Mouse (Mus musculus) heart, postnatal 0 days (tissue): ENCODE results near the gene A930033H14Rik. TPM values are rescaled to one million over a fixed set of nuclear protein-coding genes. Genes with fewer than 3 reads are reported as not detected.
A peak's percentile ranks its signal among the peaks of the same experiment; 100 is the strongest.

Experiments used
- ATAC-seq: fragments of 200-750 bp; cut with Nextera tagmentation; 2 replicates; pipeline ENCODE4 v1.8.0; 2017; ENCODE audit warnings: low read depth, moderate number of reproducible peaks, moderate library complexity; ENCODE audit not compliant: insufficient read depth
- DNase-seq: peaks from one replicate; pipeline ENCODE4 v3.0.0-alpha.2; 2016; ENCODE audit warnings: low spot score
- H3K27ac ChIP-seq: fragments of 300-500 bp; sonication (generic); 2 replicates; pipeline ENCODE4 v1.5.1; 2014; ENCODE audit warnings: low read depth, mild to moderate bottlenecking
- H3K27me3 ChIP-seq: fragments of 300-500 bp; sonication (generic); 2 replicates; pipeline ENCODE4 v1.6.1; 2014; ENCODE audit warnings: low read length, mixed read lengths; ENCODE audit not compliant: control insufficient read depth, insufficient read depth
- H3K36me3 ChIP-seq: fragments of 300-500 bp; sonication (generic); replicated peaks from 2 replicates; pipeline ENCODE4 v1.6.1; 2014; ENCODE audit warnings: low read length, mixed read lengths; ENCODE audit not compliant: control insufficient read depth, insufficient read depth
- H3K4me1 ChIP-seq: fragments of 300-500 bp; sonication (generic); 2 replicates; pipeline ENCODE4 v1.6.1; 2014; ENCODE audit warnings: antibody characterized with exemption; ENCODE audit not compliant: control insufficient read depth, insufficient read depth
- H3K4me2 ChIP-seq: fragments of 300-500 bp; sonication (generic); 2 replicates; pipeline ENCODE4 v1.6.1; 2014; ENCODE audit warnings: low read depth, mild to moderate bottlenecking, low read length, moderate library complexity
- H3K4me3 ChIP-seq: fragments of 300-500 bp; sonication (generic); 2 replicates; pipeline ENCODE4 v1.5.1; 2014; ENCODE audit warnings: low read depth, low read length
- H3K9ac ChIP-seq: fragments of 300-500 bp; sonication (generic); replicated peaks from 2 replicates; pipeline ENCODE4 v1.6.1; 2014; ENCODE audit warnings: low read depth, low read length, mixed read lengths
- H3K9me3 ChIP-seq: fragments of 300-500 bp; sonication (generic); replicated peaks from 2 replicates; pipeline ENCODE4 v1.6.1; 2016; ENCODE audit warnings: low read length; ENCODE audit not compliant: control insufficient read depth
- CTCF ChIP-seq: IDR thresholded peaks from 2 replicates; pipeline ENCODE4 v1.5.1; 2016; ENCODE audit warnings: antibody characterized with exemption, control low read depth, low read depth
- EP300 ChIP-seq: IDR thresholded peaks from 2 replicates; pipeline ENCODE4 v1.6.1; 2016; ENCODE audit warnings: antibody characterized with exemption, low read depth
- WGBS: fragments of 180-500 bp; shearing (Covaris S2); extraction: QIAGEN DNeasy Blood & Tissue Kit; methylation state at CpG from one replicate; pipeline ENCODE4 v1.1.7; 2014; 5-methylcytosine and 5-hydroxymethylcytosine counted together
- polyA plus RNA-seq: library from polyadenylated mRNA; unstranded; fragments of >200 nt; fragmentation: Nextera tagmentation; extraction: Ambion mirVana; gene quantifications from 2 replicates; pipeline ENCODE4 v1.2.1, GENCODE M21; 2015
- total RNA-seq: library from RNA; depleted of rRNA; stranded (reverse); fragments of >200 nt; gene quantifications from 2 replicates; pipeline ENCODE4 v1.2.3, GENCODE M21; 2014; ENCODE audit warnings: low replicate concordance

Gene A930033H14Rik
- total and polyA plus RNA-seq, 2 experiments from 2014 or later, result 1.5 to 2.3 TPM

- DNase-seq (no peak), ATAC-seq (no peak)
- Histone ChIP-seq H3K27me3 (no peaks in the 10 kb centered on the region), H3K4me3 (no peak overlapping the region), H3K36me3 (no peaks in the 10 kb centered on the region), H3K4me2 (no peak overlapping the region), H3K9ac (no peak overlapping the region), H3K9me3 (no peaks in the 10 kb centered on the region), H3K4me1 (no peaks in the 10 kb centered on the region), H3K27ac (no peak overlapping the region)
- 54% methylated on average over 10 of the region's 10 CpGs for WGBS
- TF ChIP-seq CTCF (no peak), EP300 (no peak)
Observed at GRCm38 (mm10) chr10:69190434-69191160, 22.3 kb downstream of the A930033H14Rik start.

- no peaks in the 10 kb centered on the region for H3K27me3 ChIP-seq
- no peak for ATAC-seq
- no peaks in the 10 kb centered on the region for H3K4me1 ChIP-seq
- H3K27ac ChIP-seq, result no peak overlapping the region
- DNase-seq, result no peak
- no peak overlapping the region for H3K4me3 ChIP-seq
- 72% methylated on average over 9 of the region's 9 CpGs for WGBS
- H3K36me3 ChIP-seq, result no peaks in the 10 kb centered on the region
- TF ChIP-seq CTCF (no peak), EP300 (no peak)
- no peak overlapping the region for H3K4me2 ChIP-seq
- H3K9me3 ChIP-seq, result no peaks in the 10 kb centered on the region
- no peak overlapping the region for H3K9ac ChIP-seq
Observed at GRCm38 (mm10) chr10:69187773-69188443, 25.0 kb downstream of the A930033H14Rik start.

GRCm38 (mm10) chr10:69185894-69186893 is 26.7 kb downstream of the A930033H14Rik start:
- ATAC-seq, result peak; percentile 87
- Histone ChIP-seq H3K9ac (0 out of 2 replicates have a peak overlapping the region, but pooled peaks have one; percentile 27), H3K36me3 (no peaks in the 10 kb centered on the region), H3K4me1 (no peaks in the 10 kb centered on the region), H3K4me2 (peak overlapping the region; percentile 57), H3K27ac (peak overlapping the region; percentile 67), H3K9me3 (no peaks in the 10 kb centered on the region), H3K4me3 (peak overlapping the region; percentile 38), H3K27me3 (no peaks in the 10 kb centered on the region)
- 20% methylated on average over 21 of the region's 21 CpGs for WGBS
- DNase-seq, result peak; percentile 83
- TF ChIP-seq CTCF (peak; percentile 70), EP300 (0 out of 2 replicates have a peak, but pooled peaks have one; percentile 18)

GRCm38 (mm10) chr10:69185431-69185830 is 27.5 kb downstream of the A930033H14Rik start:
- H3K9ac ChIP-seq, result no peak overlapping the region
- no peak overlapping the region for H3K4me3 ChIP-seq
- no peak for TF ChIP-seq CTCF
- no peak for TF ChIP-seq EP300
- ATAC-seq, result no peak
- H3K9me3 ChIP-seq, result no peaks in the 10 kb centered on the region
- 72% methylated on average over 4 of the region's 4 CpGs for WGBS
- no peak for DNase-seq
- no peaks in the 10 kb centered on the region for H3K4me1 ChIP-seq
- no peaks in the 10 kb centered on the region for H3K36me3 ChIP-seq
- H3K27ac ChIP-seq, result peak overlapping the region; percentile 67
- H3K4me2 ChIP-seq, result peak overlapping the region; percentile 57
- H3K27me3 ChIP-seq, result no peaks in the 10 kb centered on the region

GRCm38 (mm10) chr10:69184903-69185302 is 28.0 kb downstream of the A930033H14Rik start:
- H3K9ac ChIP-seq, result no peak overlapping the region
- H3K27ac ChIP-seq, result no peak overlapping the region
- H3K36me3 ChIP-seq, result no peaks in the 10 kb centered on the region
- WGBS, result 93% methylated on average over 4 of the region's 4 CpGs
- H3K4me1 ChIP-seq, result no peaks in the 10 kb centered on the region
- DNase-seq, result no peak
- H3K9me3 ChIP-seq, result no peaks in the 10 kb centered on the region
- H3K4me3 ChIP-seq, result no peak overlapping the region
- TF ChIP-seq CTCF, result no peak
- H3K27me3 ChIP-seq, result no peaks in the 10 kb centered on the region
- ATAC-seq, result no peak
- H3K4me2 ChIP-seq, result no peak overlapping the region
